Mouse (Mus musculus): ENCODE measurements around the gene Focad. TPM values are rescaled to one million over a fixed set of nuclear protein-coding genes. Genes with fewer than 3 reads are reported as not detected.
A peak's percentile ranks its signal among the peaks of the same experiment; 100 is the strongest.

The Focad gene
- total and polyA plus RNA-seq, 2 experiments from 2014 or later, result 9.2 to 34.1 TPM

GRCm38 (mm10) chr4:88149462-88149861 lies 55.0 kb downstream of the Focad start:
- Histone ChIP-seq H3K4me2 (ENCODE audit: low read depth, low read length) (no peak overlapping the region), H3K4me1 (ENCODE audit: insufficient read depth, low read length) (no peaks in the 10 kb centered on the region), H3K9me3 (ENCODE audit: low read length) (no peaks in the 10 kb centered on the region), H3K27me3 (ENCODE audit: insufficient read depth, low read length) (no peaks in the 10 kb centered on the region), H3K27ac (no peak overlapping the region), H3K36me3 (ENCODE audit: insufficient read depth, low read length) (no peaks in the 10 kb centered on the region), H3K9ac (replicated peaks; ENCODE audit: low read length) (no peak overlapping the region), H3K4me3 (ENCODE audit: low read length) (no peak overlapping the region)
- ATAC-seq, result no peak
- DNase-seq (ENCODE audit: low spot score), result no peak
- TF ChIP-seq CTCF (IDR thresholded peaks at IDR 0.05; ENCODE audit: low read depth), result no peak
- 62% methylated on average over 1 of the region's 1 CpGs for WGBS

DNA sequence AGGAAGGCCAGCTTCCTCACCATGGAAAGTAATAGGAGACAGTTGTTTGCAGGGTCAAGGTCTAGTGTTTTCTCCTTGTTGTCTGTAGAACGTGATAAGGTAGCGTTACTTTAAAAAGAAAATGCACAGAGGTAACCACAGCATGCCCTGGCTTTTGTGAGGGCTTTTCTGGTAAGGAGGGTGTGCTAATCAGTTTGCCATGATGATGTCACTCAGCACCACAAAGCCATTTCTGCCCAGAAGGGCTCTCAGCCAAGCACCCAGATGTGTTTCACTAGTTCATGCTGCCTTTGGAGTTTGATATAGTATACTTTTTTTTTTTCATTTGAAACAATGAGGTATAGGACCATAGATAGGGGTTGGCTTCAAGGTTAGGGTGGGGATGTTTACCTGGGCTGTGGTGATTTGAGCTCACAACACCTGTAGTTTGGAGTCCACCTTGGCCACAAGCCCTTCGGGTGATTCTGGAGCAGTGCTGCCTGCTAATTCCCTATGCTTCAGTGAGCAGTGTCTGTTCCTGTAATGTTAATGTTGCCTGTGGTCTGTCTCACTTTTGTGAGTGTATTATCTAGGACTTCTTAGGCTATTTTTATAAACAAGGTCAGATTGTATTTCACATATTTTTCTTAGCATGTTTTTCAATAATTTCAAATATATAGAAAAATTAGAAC lies 61.2 kb downstream of the Focad start:
- no peak overlapping the region for H3K4me2 ChIP-seq (ENCODE audit: low read depth, low read length)
- 68% methylated on average over 3 of the region's 3 CpGs for WGBS
- DNase-seq (ENCODE audit: low spot score) (no peak), ATAC-seq (no peak)
- H3K9ac ChIP-seq (replicated peaks; ENCODE audit: low read length), result no peak overlapping the region
- H3K27me3 ChIP-seq (ENCODE audit: insufficient read depth, low read length), result no peaks in the 10 kb centered on the region
- no peak overlapping the region for H3K27ac ChIP-seq
- no peaks in the 10 kb centered on the region for H3K4me1 ChIP-seq (ENCODE audit: insufficient read depth, low read length)
- no peaks in the 10 kb centered on the region for H3K36me3 ChIP-seq (ENCODE audit: insufficient read depth, low read length)
- TF ChIP-seq CTCF (IDR thresholded peaks at IDR 0.05; ENCODE audit: low read depth), result no peak
- no peak overlapping the region for H3K4me3 ChIP-seq (ENCODE audit: low read length)
- H3K9me3 ChIP-seq (ENCODE audit: low read length), result no peaks in the 10 kb centered on the region

DNA sequence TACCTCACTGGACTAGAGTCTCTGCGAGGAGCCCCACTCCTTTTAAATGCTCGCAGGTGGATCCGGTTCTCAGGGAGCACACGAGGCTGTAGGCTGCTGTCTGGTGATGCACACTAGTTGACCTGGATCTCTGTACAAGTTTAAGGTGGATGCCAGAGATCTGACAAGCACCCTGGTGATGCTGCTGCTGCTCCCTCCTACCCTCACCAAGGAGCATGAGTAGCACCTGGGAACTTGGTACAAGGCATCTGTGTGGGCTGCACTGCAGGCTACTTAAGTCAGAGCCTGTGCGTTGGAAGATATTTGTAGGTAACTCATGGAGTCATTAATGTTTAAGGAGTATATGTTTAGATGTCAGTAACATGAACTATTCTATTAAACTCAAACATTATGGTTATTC lies 62.5 kb downstream of the Focad start:
- Histone ChIP-seq H3K4me2 (ENCODE audit: low read depth, low read length) (no peak overlapping the region), H3K4me3 (ENCODE audit: low read length) (no peak overlapping the region), H3K36me3 (ENCODE audit: insufficient read depth, low read length) (no peaks in the 10 kb centered on the region), H3K27ac (0 out of 2 replicates have a peak overlapping the region, but pooled peaks have one; percentile 16), H3K9ac (replicated peaks; ENCODE audit: low read length) (no peak overlapping the region), H3K27me3 (ENCODE audit: insufficient read depth, low read length) (no peaks in the 10 kb centered on the region), H3K9me3 (ENCODE audit: low read length) (no peaks in the 10 kb centered on the region), H3K4me1 (ENCODE audit: insufficient read depth, low read length) (no peaks in the 10 kb centered on the region)
- TF ChIP-seq CTCF (IDR thresholded peaks at IDR 0.05; ENCODE audit: low read depth), result no peak
- no peak for DNase-seq (ENCODE audit: low spot score)
- ATAC-seq, result no peak
- WGBS, result 74% methylated on average over 5 of the region's 5 CpGs

DNA sequence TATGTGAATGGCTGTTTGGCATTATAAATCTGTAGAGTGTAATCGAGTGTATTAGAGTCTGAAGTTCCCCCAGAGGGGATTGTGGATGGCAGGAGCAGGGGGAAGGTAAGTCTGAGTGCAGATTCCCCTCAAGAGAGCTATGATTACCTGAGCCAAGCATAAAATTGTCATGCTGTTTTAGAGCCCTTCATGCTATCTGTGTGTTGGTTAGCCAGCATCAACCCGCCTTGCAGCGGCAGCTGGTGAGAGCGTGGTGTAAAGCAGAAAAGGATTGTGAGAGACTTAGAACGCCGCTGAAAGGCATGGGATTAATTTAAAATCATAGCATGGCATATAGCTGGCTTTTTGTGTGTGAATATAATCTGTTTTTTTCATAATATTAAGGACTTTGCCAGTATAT lies 63.2 kb downstream of the Focad start:
- ATAC-seq, result 0 out of 2 replicates have a peak, but pooled peaks have one; percentile 58
- H3K27ac ChIP-seq, result 0 out of 2 replicates have a peak overlapping the region, but pooled peaks have one; percentile 16

DNA sequence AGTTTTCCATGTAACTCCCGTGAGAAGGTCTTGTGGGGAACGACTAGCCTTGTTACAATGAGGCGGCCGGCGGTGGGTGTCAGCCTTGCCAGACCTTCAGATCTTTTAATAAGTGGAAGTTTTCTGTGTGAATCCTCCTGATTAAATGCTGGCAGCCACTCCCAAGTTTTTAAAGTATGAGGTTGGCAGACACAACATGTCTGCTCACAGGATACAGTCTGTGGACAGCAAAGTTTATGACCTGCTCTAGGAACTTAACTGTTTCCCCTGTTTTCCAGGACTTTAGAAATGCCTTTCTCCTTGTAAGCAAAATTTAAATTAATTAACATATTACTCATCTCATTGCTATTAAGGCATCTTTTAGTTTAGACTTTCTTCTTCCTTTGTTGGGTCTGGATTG lies 64.8 kb downstream of the Focad start:
- no peak for DNase-seq (ENCODE audit: low spot score)
- 0 out of 2 replicates have a peak, but pooled peaks cover 4% of the 10 kb centered on the region for H3K4me1 ChIP-seq (ENCODE audit: insufficient read depth, low read length)
- H3K36me3 ChIP-seq (ENCODE audit: insufficient read depth, low read length), result no peaks in the 10 kb centered on the region
- no peaks in the 10 kb centered on the region for H3K27me3 ChIP-seq (ENCODE audit: insufficient read depth, low read length)
- no peak for TF ChIP-seq CTCF (IDR thresholded peaks at IDR 0.05; ENCODE audit: low read depth)
- H3K27ac ChIP-seq, result no peak overlapping the region
- H3K9ac ChIP-seq (replicated peaks; ENCODE audit: low read length), result no peak overlapping the region
- H3K9me3 ChIP-seq (ENCODE audit: low read length), result no peaks in the 10 kb centered on the region
- H3K4me3 ChIP-seq (ENCODE audit: low read length), result no peak overlapping the region
- 79% methylated on average over 5 of the region's 5 CpGs for WGBS
- no peak overlapping the region for H3K4me2 ChIP-seq (ENCODE audit: low read depth, low read length)
- ATAC-seq, result no peak

More for the DNA sequence above, 63.2 kb downstream of the Focad start:
- Histone ChIP-seq H3K9ac (replicated peaks; ENCODE audit: low read length) (no peak overlapping the region), H3K4me1 (ENCODE audit: insufficient read depth, low read length) (no peaks in the 10 kb centered on the region), H3K9me3 (ENCODE audit: low read length) (no peaks in the 10 kb centered on the region), H3K4me3 (ENCODE audit: low read length) (no peak overlapping the region), H3K36me3 (ENCODE audit: insufficient read depth, low read length) (no peaks in the 10 kb centered on the region), H3K27me3 (ENCODE audit: insufficient read depth, low read length) (no peaks in the 10 kb centered on the region), H3K4me2 (ENCODE audit: low read depth, low read length) (no peak overlapping the region)
- TF ChIP-seq CTCF (IDR thresholded peaks at IDR 0.05; ENCODE audit: low read depth), result no peak
- DNase-seq (ENCODE audit: low spot score), result peak; percentile 34
- 60% methylated on average over 6 of the region's 6 CpGs for WGBS

DNA sequence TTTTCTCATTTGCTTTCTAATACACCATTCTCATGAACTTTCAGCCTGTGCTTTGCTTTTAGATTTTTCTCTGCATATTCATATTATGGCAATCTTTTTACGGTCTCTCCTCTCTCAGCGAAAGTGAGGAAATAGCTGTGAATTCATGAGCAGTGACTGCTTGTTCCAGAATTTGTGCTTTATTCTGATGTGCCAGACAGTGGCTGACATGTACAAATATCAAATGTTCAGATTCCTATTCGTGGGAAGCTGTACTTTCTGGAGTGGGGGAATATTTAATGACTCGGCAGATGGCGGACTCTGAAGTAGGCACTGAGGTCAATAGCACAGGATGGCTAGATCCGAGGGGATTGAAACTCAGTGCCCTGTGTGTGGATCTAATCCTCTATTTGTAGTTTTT lies 65.3 kb downstream of the Focad start:
- Histone ChIP-seq H3K9me3 (ENCODE audit: low read length) (no peaks in the 10 kb centered on the region), H3K27me3 (ENCODE audit: insufficient read depth, low read length) (no peaks in the 10 kb centered on the region), H3K27ac (no peak overlapping the region), H3K4me2 (ENCODE audit: low read depth, low read length) (no peak overlapping the region), H3K4me1 (ENCODE audit: insufficient read depth, low read length) (0 out of 2 replicates have a peak, but pooled peaks cover 4% of the 10 kb centered on the region), H3K36me3 (ENCODE audit: insufficient read depth, low read length) (no peaks in the 10 kb centered on the region), H3K4me3 (ENCODE audit: low read length) (no peak overlapping the region), H3K9ac (replicated peaks; ENCODE audit: low read length) (no peak overlapping the region)
- no peak for ATAC-seq
- 62% methylated on average over 6 of the region's 6 CpGs for WGBS
- no peak for TF ChIP-seq CTCF (IDR thresholded peaks at IDR 0.05; ENCODE audit: low read depth)
- no peak for DNase-seq (ENCODE audit: low spot score)

All from hindbrain, postnatal 0 days (tissue).